Mouse (Mus musculus) CH12.LX (cell line): Measurements from ENCODE around the gene Lama4. TPM values are rescaled to one million over a fixed set of nuclear protein-coding genes. Genes with fewer than 3 reads are reported as not detected.

Source experiments
- DNase-seq: peaks from one replicate; pipeline ENCODE4 v3.0.0-alpha.2; 2013; ENCODE audit errors: extremely low read depth
- H3K27ac ChIP-seq: 2 replicates; pipeline ENCODE4 v1.5.1; 2012; ENCODE audit warnings: low read depth, mild to moderate bottlenecking, control low read depth, moderate library complexity; ENCODE audit not compliant: insufficient read depth
- H3K27me3 ChIP-seq: replicated peaks from 2 replicates; pipeline ENCODE3; 2012; ENCODE audit warnings: inconsistent platforms
- H3K36me3 ChIP-seq, 2 experiments: replicated peaks in 1 of 2; 2 replicates each; pipeline versions ENCODE3 to v1.6.1; 2012; ENCODE audit warnings: inconsistent platforms in 1 of 2, low read length in 1 of 2, mild to moderate bottlenecking in 1 of 2, mixed read lengths in 1 of 2, moderate library complexity in 1 of 2; ENCODE audit not compliant: control insufficient read depth in 1 of 2, insufficient read depth in 1 of 2
- H3K4me1 ChIP-seq, 2 experiments: 2 replicates each; pipeline ENCODE4 v1.6.1; 2012; ENCODE audit warnings: inconsistent platforms in 1 of 2, moderate library complexity in 1 of 2; ENCODE audit not compliant: insufficient read depth in 2 of 2, control insufficient read depth in 1 of 2
- H3K4me2 ChIP-seq: 2 replicates; pipeline ENCODE4 v1.6.1; 2012; ENCODE audit warnings: low read depth, mild to moderate bottlenecking, control low read depth; ENCODE audit not compliant: poor library complexity, insufficient read depth, severe bottlenecking
- H3K4me3 ChIP-seq, 3 experiments: fragments of 150-350 bp in 1 of 3; sonication (generic) in 1 of 3; replicated peaks in 1 of 3; 2 replicates each; pipeline versions ENCODE3 to v1.5.1; 2011 to 2012; ENCODE audit warnings: low read depth in 2 of 3, low read length in 2 of 3, mild to moderate bottlenecking in 2 of 3, moderate library complexity in 2 of 3, control low read depth in 1 of 3, improper control_type of control experiment in 1 of 3, inconsistent platforms in 1 of 3, mixed read lengths in 1 of 3; ENCODE audit not compliant: poor library complexity in 1 of 3
- H3K79me2 ChIP-seq: replicated peaks from 2 replicates; pipeline ENCODE4 v1.6.1; 2012; ENCODE audit warnings: mild to moderate bottlenecking, moderate library complexity; ENCODE audit not compliant: control insufficient read depth, poor library complexity, insufficient read depth, severe bottlenecking; ENCODE audit errors: extremely low read depth
- H3K9ac ChIP-seq: 2 replicates; pipeline ENCODE4 v1.6.1; 2012; ENCODE audit warnings: low read depth, mild to moderate bottlenecking, control low read depth, moderate library complexity; ENCODE audit not compliant: insufficient read depth
- H3K9me3 ChIP-seq: replicated peaks from 2 replicates; pipeline ENCODE3; 2012; ENCODE audit warnings: low read length, inconsistent platforms, mixed read lengths
- CHD1 ChIP-seq: IDR thresholded peaks from 2 replicates; pipeline ENCODE4 v1.6.1; 2012; ENCODE audit warnings: low read depth, low read length, improper control_type of control experiment, inconsistent platforms
- CTCF ChIP-seq, 2 experiments: IDR thresholded peaks in 1 of 2; conservative IDR thresholded peaks in 1 of 2; 2 replicates each; pipeline ENCODE4 v1.5.1; 2011 to 2012; ENCODE audit warnings: low read depth in 2 of 2, low read length in 2 of 2, improper control_type of control experiment in 1 of 2, inconsistent platforms in 1 of 2, mild to moderate bottlenecking in 1 of 2, moderate library complexity in 1 of 2
- E2F4 ChIP-seq: IDR thresholded peaks from 2 replicates; pipeline ENCODE4 v1.6.1; 2011; ENCODE audit warnings: low read depth, low read length, improper control_type of control experiment; ENCODE audit not compliant: insufficient replicate concordance
- ELF1 ChIP-seq: IDR thresholded peaks from 2 replicates; pipeline ENCODE4 v1.6.1; 2014; ENCODE audit warnings: low read depth, mild to moderate bottlenecking, inconsistent platforms, low read length, improper control_type of control experiment
- EP300 ChIP-seq: IDR thresholded peaks from 2 replicates; pipeline ENCODE4 v1.6.1; 2011; ENCODE audit warnings: low read length, improper control_type of control experiment
- KAT2A ChIP-seq: IDR thresholded peaks from 2 replicates; pipeline ENCODE4 v1.6.1; 2012; ENCODE audit warnings: low read length, improper control_type of control experiment, inconsistent platforms; ENCODE audit not compliant: insufficient replicate concordance
- MAFK ChIP-seq: IDR thresholded peaks from 2 replicates; pipeline ENCODE4 v1.6.1; 2011; ENCODE audit warnings: low read length, improper control_type of control experiment; ENCODE audit not compliant: insufficient replicate concordance
- MXI1 ChIP-seq: IDR thresholded peaks from 2 replicates; pipeline ENCODE4 v1.6.1; 2011; ENCODE audit warnings: mild to moderate bottlenecking, low read depth, low read length, improper control_type of control experiment
- MYC ChIP-seq: IDR thresholded peaks from 2 replicates; pipeline ENCODE4 v1.6.1; 2011; ENCODE audit warnings: low read depth, mild to moderate bottlenecking, improper control_type of control experiment, low read length
- POLR2A ChIP-seq: IDR thresholded peaks from 2 replicates; pipeline ENCODE4 v1.6.1; 2011; ENCODE audit warnings: low read depth, mild to moderate bottlenecking, improper control_type of control experiment, low read length
- RCOR1 ChIP-seq: conservative IDR thresholded peaks from 2 replicates; pipeline ENCODE4 v1.6.1; 2012; ENCODE audit warnings: low read depth, mild to moderate bottlenecking, inconsistent platforms, low read length, improper control_type of control experiment
- TCF12 ChIP-seq: IDR thresholded peaks from 2 replicates; pipeline ENCODE4 v1.6.1; 2014; ENCODE audit warnings: low read depth, mild to moderate bottlenecking, inconsistent platforms, low read length, improper control_type of control experiment
- USF1 ChIP-seq: IDR thresholded peaks from 2 replicates; pipeline ENCODE4 v1.6.1; 2014; ENCODE audit warnings: low read depth, mild to moderate bottlenecking, inconsistent platforms, low read length, improper control_type of control experiment
- ZKSCAN1 ChIP-seq: IDR thresholded peaks from 2 replicates; pipeline ENCODE4 v1.6.1; 2012; ENCODE audit warnings: low read depth, inconsistent platforms, low read length, improper control_type of control experiment, borderline replicate concordance
- dilution Hi-C: fragments of 300-500 bp; cut with MboI; formaldehyde crosslinking; loops from 2 replicates; pipeline ENCODE4 v1.14.3; 2020; ENCODE audit warnings: low sequenced_read_pairs; ENCODE audit not compliant: extremely low pct_unique_long_range_greater_than_20kb, extremely low pct_ligation_motif_present
- in situ Hi-C: fragments of 300-500 bp; cut with MboI; formaldehyde crosslinking; loops from 3 replicates; pipeline ENCODE4 v1.14.3; 2019; ENCODE audit warnings: low sequenced_read_pairs, low pct_ligation_motif_present, low pct_unique_long_range_greater_than_20kb, mixed read lengths
- polyA plus RNA-seq: library from polyadenylated mRNA; unstranded; fragments of >175 nt; gene quantifications from 2 replicates; pipeline ENCODE4 v1.2.1, GENCODE M21; 2012; ENCODE audit warnings: low read depth; ENCODE audit not compliant: insufficient read length
- total RNA-seq, 2 experiments: library from RNA; depleted of rRNA; stranded (reverse); fragments of 300-350 nt in 1 of 2; fragments of >200 nt in 1 of 2; gene quantifications; 2 replicates each; pipeline ENCODE4 v1.2.3; 2012 to 2014

Lama4 gene
- total and polyA plus RNA-seq, 3 experiments: 0.08 to 0.50 (median 0.19) TPM

GRCm38 (mm10) chr10:38969543-38969942, 4.2 kb downstream of the Lama4 start:
- Histone ChIP-seq H3K27me3 (no peaks in the 10 kb centered on the region), H3K4me2 (no peak overlapping the region), H3K36me3 (no peaks in the 10 kb centered on the region), H3K27ac (no peak overlapping the region), H3K9ac (no peak overlapping the region), H3K4me3 (no peak overlapping the region), H3K79me2 (no peaks in the 10 kb centered on the region), H3K4me1 (peaks cover 2 to 3% of the 10 kb centered on the region in 2 experiments; a peak in 2 of 4 replicates), H3K9me3 (no peaks in the 10 kb centered on the region)
- no peak for DNase-seq
- in situ Hi-C loops (no loop called here), dilution Hi-C loops (no loop called here)
- TF ChIP-seq ZKSCAN1: no peak
- no peak for TF ChIP-seq CTCF (conservative IDR thresholded peaks at IDR 0.05 in 1 of 2, IDR thresholded peaks at IDR 0.05 in 1 of 2; ENCODE audit: low read depth in 2 of 2, low read length in 2 of 2)
- TF ChIP-seq E2F4: no peak
- TF ChIP-seq EP300: no peak
- TF ChIP-seq POLR2A: no peak

- Histone ChIP-seq H3K4me3 (no peak overlapping the region), H3K9me3 (no peaks in the 10 kb centered on the region), H3K4me2 (no peak overlapping the region), H3K36me3 (no peaks in the 10 kb centered on the region), H3K4me1 (peaks cover 2 to 3% of the 10 kb centered on the region in 2 experiments; a peak in 2 of 4 replicates)
- DNase-seq: no peak
- in situ Hi-C loops: no loop called here
- no peak for TF ChIP-seq MYC
- no peak for TF ChIP-seq KAT2A
- TF ChIP-seq ELF1: no peak
- TF ChIP-seq RCOR1: no peak
- no peak for TF ChIP-seq TCF12
- TF ChIP-seq CHD1: no peak
- no peak for TF ChIP-seq MXI1
- TF ChIP-seq MAFK: no peak
- TF ChIP-seq E2F4: no peak
- TF ChIP-seq USF1: no peak
- no peak for TF ChIP-seq POLR2A
- TF ChIP-seq, all 38 proteins: peak for 0
- dilution Hi-C loops: no loop called here
- no peak overlapping the region for H3K9ac ChIP-seq
- H3K27ac ChIP-seq: no peak overlapping the region
- H3K79me2 ChIP-seq: no peaks in the 10 kb centered on the region
- no peaks in the 10 kb centered on the region for H3K27me3 ChIP-seq
These were observed 4.7 kb downstream of the Lama4 start for GRCm38 (mm10) chr10:38969975-38970374.
